Mouse (Mus musculus) lung, postnatal 0 days (tissue): ENCODE results near the gene Ldb1.

Source experiments
- CTCF ChIP-seq: IDR thresholded peaks from 2 replicates; pipeline ENCODE4 v1.5.1; 2016; ENCODE audit warnings: antibody characterized with exemption, mild to moderate bottlenecking
- EP300 ChIP-seq: IDR thresholded peaks from 2 replicates; pipeline ENCODE4 v1.6.1; 2016; ENCODE audit warnings: antibody characterized with exemption, mild to moderate bottlenecking, control low read depth

DNA sequence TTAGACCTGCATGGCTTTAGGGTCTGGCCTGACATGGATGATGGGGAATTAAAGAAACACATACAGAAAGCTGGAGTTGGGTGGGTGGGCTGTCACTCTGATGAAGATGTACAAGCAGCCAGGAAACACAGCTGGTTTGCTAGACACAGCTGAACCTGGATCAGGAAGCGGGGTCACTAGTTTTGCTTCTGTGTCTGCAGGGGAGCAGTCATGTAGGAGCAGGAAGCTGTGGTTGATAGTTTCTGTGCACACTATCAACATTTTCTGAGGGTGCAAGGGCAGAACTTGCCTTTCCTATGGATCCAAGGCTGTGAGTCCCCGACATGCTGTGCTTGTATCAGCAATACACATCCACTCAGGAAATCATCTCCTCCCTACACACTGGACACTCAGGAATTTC, 5.4 kb upstream of the Ldb1 start:
- TF ChIP-seq CTCF (no peak), EP300 (no peak)
